Mouse (Mus musculus): ENCODE results near the gene Erh. TPM values are rescaled to one million over a fixed set of nuclear protein-coding genes. Genes with fewer than 3 reads are reported as not detected.

The Erh gene
- polyA plus RNA-seq, 1 experiment, result 101 TPM

GRCm38 (mm10) chr12:80601597-80602269 is 42.4 kb downstream of the Erh start:
- TF ChIP-seq CTCF (IDR thresholded peaks at IDR 0.05; ENCODE audit: control insufficient read depth, insufficient read depth, insufficient replicate concordance, low read depth, low read length) (no peak), POLR2A (IDR thresholded peaks at IDR 0.05; ENCODE audit: control insufficient read depth, low read depth, low read length) (no peak)
- H3K27ac ChIP-seq (ENCODE audit: control insufficient read depth, insufficient read depth, low read depth, low read length), result no peak overlapping the region

GRCm38 (mm10) chr12:80598756-80599155 is 45.4 kb downstream of the Erh start:
- no peak for TF ChIP-seq POLR2A (IDR thresholded peaks at IDR 0.05; ENCODE audit: control insufficient read depth, low read depth, low read length)
- TF ChIP-seq CTCF (IDR thresholded peaks at IDR 0.05; ENCODE audit: control insufficient read depth, insufficient read depth, insufficient replicate concordance, low read depth, low read length), result no peak
- no peaks in the 10 kb centered on the region; the same call in 1 of the 2 replicates for H3K4me1 ChIP-seq (ENCODE audit: control insufficient read depth, insufficient read depth, low read length)
- no peak overlapping the region for H3K27ac ChIP-seq (ENCODE audit: control insufficient read depth, insufficient read depth, low read depth, low read length)
- H3K27me3 ChIP-seq (ENCODE audit: control insufficient read depth, insufficient read depth, low read length), result no peaks in the 10 kb centered on the region
- H3K4me3 ChIP-seq (ENCODE audit: control insufficient read depth, low read depth, low read length), result no peak overlapping the region
- no peaks in the 10 kb centered on the region for H3K36me3 ChIP-seq (ENCODE audit: control insufficient read depth, insufficient read depth, low read length)

More at GRCm38 (mm10) chr12:80601597-80602269, 42.4 kb downstream of the Erh start:
- H3K27me3 ChIP-seq (ENCODE audit: control insufficient read depth, insufficient read depth, low read length), result no peaks in the 10 kb centered on the region
- H3K4me1 ChIP-seq (ENCODE audit: control insufficient read depth, insufficient read depth, low read length), result no peaks in the 10 kb centered on the region; the same call in none of the 2 replicates
- H3K36me3 ChIP-seq (ENCODE audit: control insufficient read depth, insufficient read depth, low read length), result no peaks in the 10 kb centered on the region
- no peak overlapping the region for H3K4me3 ChIP-seq (ENCODE audit: control insufficient read depth, low read depth, low read length)

GRCm38 (mm10) chr12:80598236-80598635 is 45.9 kb downstream of the Erh start:
- Histone ChIP-seq H3K27me3 (ENCODE audit: control insufficient read depth, insufficient read depth, low read length) (no peaks in the 10 kb centered on the region), H3K4me3 (ENCODE audit: control insufficient read depth, low read depth, low read length) (no peak overlapping the region), H3K27ac (ENCODE audit: control insufficient read depth, insufficient read depth, low read depth, low read length) (no peak overlapping the region), H3K36me3 (ENCODE audit: control insufficient read depth, insufficient read depth, low read length) (no peaks in the 10 kb centered on the region), H3K4me1 (ENCODE audit: control insufficient read depth, insufficient read depth, low read length) (no peaks in the 10 kb centered on the region; the same call in 1 of the 2 replicates)
- TF ChIP-seq CTCF (IDR thresholded peaks at IDR 0.05; ENCODE audit: control insufficient read depth, insufficient read depth, insufficient replicate concordance, low read depth, low read length) (no peak), POLR2A (IDR thresholded peaks at IDR 0.05; ENCODE audit: control insufficient read depth, low read depth, low read length) (no peak)

- Histone ChIP-seq H3K36me3 (ENCODE audit: control insufficient read depth, insufficient read depth, low read length) (no peaks in the 10 kb centered on the region), H3K4me1 (ENCODE audit: control insufficient read depth, insufficient read depth, low read length) (no peaks in the 10 kb centered on the region; the same call in 1 of the 2 replicates), H3K27me3 (ENCODE audit: control insufficient read depth, insufficient read depth, low read length) (no peaks in the 10 kb centered on the region), H3K27ac (ENCODE audit: control insufficient read depth, insufficient read depth, low read depth, low read length) (no peak overlapping the region), H3K4me3 (ENCODE audit: control insufficient read depth, low read depth, low read length) (peak overlapping the region; percentile 32)
- TF ChIP-seq CTCF (IDR thresholded peaks at IDR 0.05; ENCODE audit: control insufficient read depth, insufficient read depth, insufficient replicate concordance, low read depth, low read length) (no peak), POLR2A (IDR thresholded peaks at IDR 0.05; ENCODE audit: control insufficient read depth, low read depth, low read length) (no peak)
Measured at GRCm38 (mm10) chr12:80595968-80596367, 48.2 kb downstream of the Erh start.

GRCm38 (mm10) chr12:80595566-80595965 is 48.6 kb downstream of the Erh start:
- TF ChIP-seq CTCF (IDR thresholded peaks at IDR 0.05; ENCODE audit: control insufficient read depth, insufficient read depth, insufficient replicate concordance, low read depth, low read length), result no peak
- no peak for TF ChIP-seq POLR2A (IDR thresholded peaks at IDR 0.05; ENCODE audit: control insufficient read depth, low read depth, low read length)
- no peaks in the 10 kb centered on the region for H3K27me3 ChIP-seq (ENCODE audit: control insufficient read depth, insufficient read depth, low read length)
- no peaks in the 10 kb centered on the region for H3K36me3 ChIP-seq (ENCODE audit: control insufficient read depth, insufficient read depth, low read length)
- H3K4me3 ChIP-seq (ENCODE audit: control insufficient read depth, low read depth, low read length), result no peak overlapping the region
- H3K4me1 ChIP-seq (ENCODE audit: control insufficient read depth, insufficient read depth, low read length), result no peaks in the 10 kb centered on the region; the same call in 1 of the 2 replicates
- no peak overlapping the region for H3K27ac ChIP-seq (ENCODE audit: control insufficient read depth, insufficient read depth, low read depth, low read length)

- Histone ChIP-seq H3K27ac (ENCODE audit: control insufficient read depth, insufficient read depth, low read depth, low read length) (no peak overlapping the region), H3K4me1 (ENCODE audit: control insufficient read depth, insufficient read depth, low read length) (no peaks in the 10 kb centered on the region; the same call in 1 of the 2 replicates), H3K36me3 (ENCODE audit: control insufficient read depth, insufficient read depth, low read length) (no peaks in the 10 kb centered on the region), H3K27me3 (ENCODE audit: control insufficient read depth, insufficient read depth, low read length) (no peaks in the 10 kb centered on the region), H3K4me3 (ENCODE audit: control insufficient read depth, low read depth, low read length) (no peak overlapping the region)
- no peak for TF ChIP-seq CTCF (IDR thresholded peaks at IDR 0.05; ENCODE audit: control insufficient read depth, insufficient read depth, insufficient replicate concordance, low read depth, low read length)
- no peak for TF ChIP-seq POLR2A (IDR thresholded peaks at IDR 0.05; ENCODE audit: control insufficient read depth, low read depth, low read length)
Measured at GRCm38 (mm10) chr12:80594781-80595180, 49.4 kb downstream of the Erh start.

GRCm38 (mm10) chr12:80594141-80594540 is 50.0 kb downstream of the Erh start:
- Histone ChIP-seq H3K27ac (ENCODE audit: control insufficient read depth, insufficient read depth, low read depth, low read length) (no peak overlapping the region), H3K4me3 (ENCODE audit: control insufficient read depth, low read depth, low read length) (no peak overlapping the region), H3K27me3 (ENCODE audit: control insufficient read depth, insufficient read depth, low read length) (no peaks in the 10 kb centered on the region), H3K36me3 (ENCODE audit: control insufficient read depth, insufficient read depth, low read length) (no peaks in the 10 kb centered on the region), H3K4me1 (ENCODE audit: control insufficient read depth, insufficient read depth, low read length) (no peaks in the 10 kb centered on the region; the same call in 1 of the 2 replicates)
- TF ChIP-seq CTCF (IDR thresholded peaks at IDR 0.05; ENCODE audit: control insufficient read depth, insufficient read depth, insufficient replicate concordance, low read depth, low read length) (no peak), POLR2A (IDR thresholded peaks at IDR 0.05; ENCODE audit: control insufficient read depth, low read depth, low read length) (no peak)
